Mouse (Mus musculus): ENCODE data around the gene Pik3cg.

Pik3cg gene

DNA sequence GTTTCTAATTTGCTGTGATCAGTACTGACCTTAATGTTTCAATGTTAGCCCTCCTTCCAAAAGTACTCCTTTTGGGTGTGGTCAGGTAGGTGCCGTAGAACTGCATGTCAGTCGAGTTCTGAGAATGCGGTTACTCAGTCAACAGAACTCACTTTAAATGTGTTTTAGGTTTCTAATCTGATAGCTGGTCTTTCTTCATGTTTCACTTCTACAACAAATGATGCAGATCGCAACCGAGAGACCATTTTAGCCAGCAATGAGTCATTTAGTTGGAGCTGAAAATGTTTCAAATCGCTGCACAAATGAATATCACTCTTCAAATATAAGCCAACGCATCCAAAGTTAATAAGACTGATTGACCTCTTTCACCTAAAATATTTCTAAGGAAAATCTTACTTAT lies 6.5 kb downstream of the Pik3cg start:
- no peak for DNase-seq (ENCODE audit: low spot score in 2 of 2)

DNA sequence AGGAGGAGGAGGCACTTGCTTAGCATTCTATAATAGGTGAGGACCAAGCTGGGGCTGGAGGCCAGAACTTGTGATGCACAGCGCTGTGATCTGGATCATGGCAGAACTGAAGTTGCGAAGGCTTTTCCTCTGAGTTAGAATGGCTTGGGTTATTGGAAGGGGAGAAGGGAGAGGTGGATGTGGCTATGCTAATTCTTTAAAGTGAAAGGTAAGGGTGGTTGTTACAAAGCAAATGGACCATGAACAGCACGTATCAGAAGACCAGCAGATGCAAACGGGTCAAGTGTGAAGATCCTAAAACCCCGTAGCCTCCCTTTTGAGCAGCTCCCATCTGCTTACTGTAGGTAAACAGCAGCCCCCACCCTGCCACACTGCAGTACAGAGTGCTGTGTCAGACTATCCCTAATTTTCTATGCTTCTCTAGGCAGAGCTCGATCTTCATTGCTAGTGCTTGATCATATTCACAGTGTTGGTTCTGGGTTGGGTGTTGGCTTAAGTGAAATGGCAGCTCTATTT lies 7.3 kb downstream of the Pik3cg start:
- no peak for DNase-seq (ENCODE audit: low spot score in 2 of 2)

DNA sequence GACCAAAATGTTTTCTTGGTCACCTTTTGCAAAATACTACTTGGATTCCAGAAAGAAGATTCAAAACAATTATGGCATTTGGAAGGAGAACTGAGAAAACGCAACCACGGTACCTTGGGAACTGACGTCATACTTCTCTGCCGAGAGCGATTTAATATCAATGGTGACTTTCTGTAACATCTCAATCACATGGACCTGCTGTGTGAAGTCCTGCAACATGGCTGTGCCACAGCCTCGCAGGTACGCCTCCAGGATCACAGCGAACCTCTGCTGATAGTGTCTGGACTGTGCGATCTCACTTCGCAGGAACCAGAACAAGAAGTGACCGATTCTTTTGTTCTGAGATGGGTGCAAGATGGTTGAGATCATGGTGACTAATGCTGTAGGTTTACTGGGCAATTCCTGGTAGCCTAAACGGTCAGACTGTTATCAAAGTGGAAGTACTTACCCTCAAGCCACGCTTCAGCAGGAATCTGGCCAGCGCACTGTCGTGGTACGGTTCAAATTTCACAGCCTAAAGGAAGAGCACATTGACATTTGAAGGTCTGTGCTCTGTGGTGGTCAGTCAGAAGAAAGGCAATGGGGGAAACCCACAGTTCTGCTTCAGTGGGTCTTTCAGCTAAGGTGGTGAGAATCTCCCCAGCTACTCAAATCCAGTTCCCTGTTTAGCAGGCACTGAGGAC lies 7.9 kb downstream of the Pik3cg start:
- no peak for DNase-seq (ENCODE audit: low spot score in 2 of 2)

DNA sequence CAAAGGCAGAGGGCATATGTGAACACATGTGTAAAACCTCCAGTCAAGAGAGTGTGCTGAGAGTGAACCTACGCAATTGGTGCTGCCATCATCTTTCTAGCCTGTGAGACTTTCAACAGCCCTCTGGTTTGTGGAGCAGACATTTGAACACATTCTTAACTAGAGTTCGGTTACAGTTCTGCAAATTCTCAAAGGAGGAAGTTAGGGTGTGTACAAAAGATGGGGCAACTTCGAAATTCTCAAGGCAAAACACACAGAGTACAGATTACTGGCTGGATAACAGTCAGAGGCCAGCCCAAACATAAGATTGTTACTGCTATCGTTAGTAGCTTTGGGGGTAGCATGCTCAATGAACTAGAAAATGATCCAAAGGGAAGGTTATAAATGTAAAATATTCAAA lies 9.0 kb downstream of the Pik3cg start:
- DNase-seq (ENCODE audit: low spot score in 2 of 2) = no peak

DNA sequence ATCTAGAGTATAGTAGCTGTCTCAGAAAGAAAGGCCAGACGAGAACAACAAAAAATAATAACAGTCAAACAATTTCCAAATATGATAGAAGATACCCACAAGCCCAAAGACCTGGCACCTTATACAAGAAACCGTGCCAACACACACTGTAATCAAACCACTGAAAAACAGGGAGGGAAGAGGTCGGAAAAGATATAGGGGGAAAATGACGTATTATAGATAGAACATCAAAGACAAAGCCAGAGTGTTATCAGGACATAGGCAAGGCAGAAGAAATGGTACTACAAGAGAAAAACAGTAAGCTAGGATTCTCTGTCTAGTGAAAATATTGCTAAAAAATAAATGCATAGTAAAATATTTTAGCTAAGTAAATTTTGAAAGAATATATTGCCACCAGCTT lies 10.4 kb downstream of the Pik3cg start:
- no peak for DNase-seq (ENCODE audit: low spot score in 2 of 2)

DNA sequence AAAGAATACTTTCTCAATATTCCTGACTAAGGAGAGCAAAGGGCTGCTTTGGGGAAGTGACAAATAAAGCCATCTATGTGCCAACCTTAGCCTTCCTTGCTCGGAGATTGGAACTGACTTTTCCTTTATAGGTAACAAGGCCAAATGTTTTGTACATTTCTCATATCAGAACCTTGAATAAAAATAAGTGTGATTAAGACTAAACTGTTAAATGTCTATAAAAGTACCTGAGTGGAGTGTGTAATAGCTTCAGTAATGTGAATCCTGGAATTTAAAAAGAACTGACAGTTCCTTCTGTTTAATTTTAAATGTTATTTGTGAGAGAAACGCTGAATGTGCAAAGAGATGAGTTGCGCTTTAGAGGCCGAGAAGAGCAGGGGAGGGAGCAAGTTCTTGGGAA lies 13.5 kb downstream of the Pik3cg start:
- DNase-seq (ENCODE audit: low spot score in 2 of 2) = no peak

DNA sequence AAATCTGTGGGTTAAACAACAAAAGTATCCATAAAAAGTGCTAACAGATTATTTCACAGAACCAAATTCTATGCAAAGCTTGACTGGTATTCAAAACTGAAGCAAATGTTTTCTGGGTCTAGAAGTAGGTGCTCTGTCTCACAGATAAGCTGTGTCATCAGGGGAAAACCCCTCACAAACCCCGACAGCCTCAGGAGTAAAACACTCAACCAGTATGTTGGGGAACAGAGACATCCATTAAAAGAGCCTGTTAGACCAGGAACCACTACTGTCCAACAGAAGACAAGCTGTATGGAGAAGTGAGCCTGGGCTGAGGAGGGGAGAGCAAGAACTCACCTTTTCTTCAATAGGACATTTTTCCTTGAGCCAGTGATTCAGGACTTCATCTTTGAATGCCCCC lies 14.1 kb downstream of the Pik3cg start:
- no peak for DNase-seq (ENCODE audit: low spot score in 2 of 2)

DNA sequence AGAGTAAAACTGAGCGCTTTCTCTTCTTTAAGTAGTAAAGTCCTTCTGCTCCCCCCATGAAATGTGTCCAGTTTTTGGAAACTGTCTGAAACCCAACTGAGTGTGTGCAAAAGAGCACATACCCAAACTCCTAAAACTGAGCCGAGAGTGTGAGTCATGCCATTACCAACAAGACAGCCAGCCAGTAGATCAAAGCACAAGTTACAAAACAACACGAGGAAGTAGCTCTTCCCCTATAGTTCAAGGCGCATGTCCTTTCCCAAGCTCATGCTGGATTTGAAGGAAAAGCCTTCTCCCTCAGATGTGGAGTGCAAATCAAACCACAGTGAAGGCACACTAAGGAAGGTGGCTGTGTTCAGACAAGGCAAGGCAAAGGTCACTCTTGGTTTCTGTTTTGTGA lies 17.5 kb downstream of the Pik3cg start:
- DNase-seq (ENCODE audit: low spot score in 2 of 2) = no peak

DNA sequence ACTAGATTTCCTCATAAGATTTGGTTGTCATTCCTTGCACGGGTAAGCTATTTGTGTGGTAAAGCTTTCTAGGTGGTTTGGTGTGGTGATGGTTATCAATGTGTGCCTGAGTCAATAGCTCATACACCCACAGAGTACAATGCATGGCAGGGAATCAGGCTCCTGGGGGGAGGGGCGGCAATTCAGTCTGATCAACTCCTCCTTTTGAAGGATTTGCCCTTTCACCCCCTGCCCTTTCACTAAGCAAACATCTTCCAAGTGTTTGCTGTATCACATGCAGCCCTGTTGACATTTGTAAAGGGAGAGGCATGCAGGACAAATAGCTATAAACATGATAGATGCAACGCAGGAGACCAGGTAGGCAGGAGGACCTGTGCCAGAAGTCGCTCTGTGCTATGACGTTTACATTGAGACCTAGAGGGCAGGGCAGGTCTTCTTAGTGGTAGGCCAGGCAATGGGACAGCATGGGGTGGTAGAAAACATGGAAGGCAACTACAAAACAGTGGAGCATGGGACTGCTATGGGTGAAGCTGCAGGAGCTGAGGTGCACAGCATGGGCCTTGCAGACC lies 20.7 kb downstream of the Pik3cg start:
- no peak for DNase-seq (ENCODE audit: low spot score in 2 of 2)

DNA sequence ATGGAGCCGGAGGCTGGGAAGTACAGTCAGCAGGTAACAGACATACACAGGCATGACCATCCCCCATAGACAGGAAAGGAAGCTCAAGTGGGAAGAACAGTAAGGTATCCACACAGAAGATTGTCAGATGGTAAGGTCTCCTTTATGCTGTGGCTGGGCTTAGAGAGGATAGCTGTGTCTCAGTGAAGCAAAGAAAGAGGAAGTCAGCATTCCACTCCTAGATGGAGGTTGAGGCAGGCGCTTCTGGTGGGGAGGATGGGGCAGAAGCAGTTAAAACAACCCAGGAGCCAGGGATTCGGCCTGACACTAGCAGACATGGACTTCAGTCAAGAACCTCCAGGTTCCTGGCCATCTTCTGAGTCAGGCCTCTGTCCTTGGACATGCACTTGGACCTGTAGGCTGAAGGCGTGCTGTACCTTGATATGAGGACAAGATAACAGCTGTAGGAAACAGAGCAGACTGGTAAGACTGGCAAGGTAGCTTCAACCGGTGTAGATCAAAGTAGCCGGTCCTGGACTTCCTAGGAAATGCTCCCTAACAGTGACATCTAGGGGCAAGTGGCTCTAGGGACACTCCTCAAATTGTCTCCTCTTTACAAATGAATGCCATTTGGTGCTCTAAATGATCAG lies 21.7 kb downstream of the Pik3cg start:
- no peak for DNase-seq (ENCODE audit: low spot score in 2 of 2)

DNA sequence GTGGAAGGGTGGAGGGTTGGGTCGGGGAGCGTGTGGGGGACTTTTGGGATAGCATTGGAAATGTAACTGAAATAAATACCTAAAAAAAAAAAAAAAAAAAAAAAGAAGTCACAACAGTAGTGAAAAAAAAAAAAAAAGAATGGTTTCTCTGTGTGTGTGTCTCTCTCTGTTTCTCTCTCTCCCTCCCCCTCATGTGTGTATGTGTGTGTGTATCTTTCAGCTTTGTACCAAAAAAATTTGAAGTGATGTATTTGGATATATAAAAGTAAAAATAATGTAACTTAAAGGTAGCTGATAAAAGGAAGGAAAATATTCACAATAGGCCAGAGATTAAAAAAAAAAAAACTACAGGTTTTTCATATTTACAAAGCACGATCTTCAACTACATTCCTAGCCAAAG lies 23.6 kb downstream of the Pik3cg start:
- no peak for DNase-seq (ENCODE audit: low spot score in 2 of 2)

DNA sequence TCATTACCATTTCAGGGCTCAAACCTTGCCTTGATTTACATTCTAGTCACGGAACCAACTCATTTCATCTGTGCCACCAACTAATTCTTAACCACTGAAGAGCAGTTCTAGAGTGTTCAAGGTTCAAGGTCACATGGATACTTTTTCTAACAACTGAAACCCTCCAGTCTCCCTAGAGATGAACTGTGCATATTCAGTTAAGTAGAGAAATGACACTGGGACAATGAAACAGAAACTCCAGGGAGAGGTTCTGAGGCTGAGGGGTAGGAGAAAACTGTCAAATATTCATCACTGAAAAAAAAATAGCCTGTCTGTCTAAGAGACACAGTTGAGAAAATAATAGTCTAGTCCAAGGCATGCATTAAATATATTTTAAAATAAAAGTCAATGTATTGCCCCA lies 24.9 kb downstream of the Pik3cg start:
- no peak for DNase-seq (ENCODE audit: low spot score in 2 of 2)

DNA sequence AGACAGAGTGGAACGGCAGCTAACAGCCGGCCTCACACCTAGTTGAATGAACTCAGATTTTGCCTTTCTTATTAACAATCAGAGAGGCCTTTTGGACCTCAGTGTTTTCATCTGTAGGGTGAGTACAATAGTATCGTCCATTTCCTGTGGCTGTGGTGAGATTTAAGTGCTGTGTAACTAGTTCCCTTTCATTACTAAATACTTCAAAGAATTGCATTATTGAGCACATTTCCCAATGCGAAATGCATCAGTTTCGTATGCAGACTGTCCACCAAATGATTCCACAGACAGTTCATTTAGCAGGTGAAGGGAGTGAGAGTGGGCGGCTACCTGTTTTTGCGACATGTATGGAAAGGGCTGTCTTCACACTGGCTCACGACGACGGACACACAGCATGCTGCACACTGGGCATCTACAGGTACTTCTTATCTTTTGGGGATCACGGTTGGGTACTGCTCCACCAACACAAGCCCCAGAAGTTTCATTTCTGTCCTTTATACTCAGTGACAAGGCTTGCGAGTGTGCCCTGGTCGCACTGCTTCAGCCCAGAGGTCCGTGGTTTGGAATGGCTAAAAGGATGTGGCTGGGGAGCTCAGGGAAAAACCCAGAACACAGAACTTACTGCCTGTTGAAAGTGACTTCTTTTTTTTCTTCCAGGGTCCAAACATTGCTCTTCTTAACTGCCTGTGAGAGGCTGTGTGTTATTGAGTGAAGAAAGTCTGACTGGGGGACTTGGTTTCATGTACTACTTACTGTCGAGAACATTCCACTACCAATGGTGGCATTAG lies 25.6 kb downstream of the Pik3cg start:
- DNase-seq (ENCODE audit: low spot score in 2 of 2) = no peak

DNA sequence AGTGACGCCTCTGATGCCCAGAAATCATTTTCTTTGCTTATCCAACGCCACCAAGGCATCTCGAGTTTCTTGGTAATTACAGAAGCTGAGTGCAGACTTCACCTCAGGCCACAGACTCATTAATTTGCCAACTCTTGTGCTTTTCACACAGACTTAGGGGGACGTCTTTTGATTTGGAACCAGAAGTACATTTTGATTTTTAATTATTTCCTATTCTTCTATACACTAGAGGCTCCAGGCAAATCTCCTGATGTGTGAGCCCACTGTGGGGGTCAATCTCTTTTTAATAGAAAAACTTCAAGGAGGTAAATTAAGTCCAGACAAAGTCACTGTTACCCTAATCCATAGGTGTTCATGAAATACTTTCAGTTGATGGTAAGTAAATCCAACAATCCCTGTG lies 26.6 kb downstream of the Pik3cg start:
- DNase-seq (ENCODE audit: low spot score in 2 of 2) = no peak

DNA sequence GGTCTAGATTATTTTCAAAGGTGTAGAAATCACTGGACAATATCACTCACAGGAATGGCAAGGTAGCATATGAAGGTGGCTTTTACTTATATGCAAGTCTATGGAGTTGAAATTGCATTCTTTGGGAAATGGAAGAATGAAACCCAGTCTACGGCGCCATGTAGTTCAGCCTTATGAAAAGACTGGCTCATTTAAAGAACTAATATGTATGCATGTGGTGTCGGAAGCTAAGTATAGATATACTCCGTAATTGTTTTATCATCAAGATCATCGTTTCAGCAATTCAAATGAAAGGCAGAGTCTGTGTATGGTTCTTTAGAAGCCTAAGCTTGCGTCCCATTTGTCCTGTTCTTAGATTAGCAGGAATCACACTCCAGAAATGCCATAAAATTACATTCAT lies 34.0 kb downstream of the Pik3cg start:
- no peak for DNase-seq (ENCODE audit: low spot score in 2 of 2)

DNA sequence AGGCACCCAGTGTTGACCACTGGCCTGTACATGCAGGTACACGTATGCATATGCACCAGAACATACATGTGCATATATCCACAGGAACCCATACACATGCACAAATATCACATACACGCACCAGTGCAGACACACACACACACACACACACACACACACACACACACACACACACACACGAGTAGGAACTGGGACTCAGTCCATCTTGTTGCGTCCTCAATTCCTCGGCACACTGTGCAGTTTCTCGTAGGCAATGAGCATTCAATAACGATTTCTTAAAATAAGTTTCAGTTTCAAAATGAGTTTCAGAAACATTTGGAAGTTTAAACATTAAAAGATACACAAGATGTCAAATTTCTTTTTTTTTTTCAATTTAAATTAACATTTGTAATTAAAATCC lies 35.6 kb downstream of the Pik3cg start:
- DNase-seq (ENCODE audit: low spot score in 2 of 2) = no peak

DNA sequence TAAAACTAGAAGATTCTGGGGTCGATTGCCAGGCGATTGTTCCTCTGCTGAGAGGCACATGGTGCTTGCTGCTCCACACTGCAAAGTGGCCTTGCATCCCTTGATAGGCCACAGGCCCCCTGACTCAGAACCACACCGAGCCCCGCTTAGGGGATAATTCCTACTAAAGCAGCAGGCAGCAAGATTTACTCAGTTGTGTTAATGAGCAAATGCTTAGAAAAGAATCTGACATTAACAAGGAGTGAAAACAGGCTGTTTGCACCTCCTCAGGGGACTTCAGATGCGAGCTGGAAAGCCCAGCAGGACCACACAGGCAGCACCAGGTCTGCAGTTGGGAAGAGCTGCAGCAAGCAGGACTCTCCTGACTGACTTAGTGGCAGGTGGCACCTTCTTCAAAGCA lies 39.3 kb downstream of the Pik3cg start:
- no peak for DNase-seq (ENCODE audit: low spot score in 2 of 2)

DNA sequence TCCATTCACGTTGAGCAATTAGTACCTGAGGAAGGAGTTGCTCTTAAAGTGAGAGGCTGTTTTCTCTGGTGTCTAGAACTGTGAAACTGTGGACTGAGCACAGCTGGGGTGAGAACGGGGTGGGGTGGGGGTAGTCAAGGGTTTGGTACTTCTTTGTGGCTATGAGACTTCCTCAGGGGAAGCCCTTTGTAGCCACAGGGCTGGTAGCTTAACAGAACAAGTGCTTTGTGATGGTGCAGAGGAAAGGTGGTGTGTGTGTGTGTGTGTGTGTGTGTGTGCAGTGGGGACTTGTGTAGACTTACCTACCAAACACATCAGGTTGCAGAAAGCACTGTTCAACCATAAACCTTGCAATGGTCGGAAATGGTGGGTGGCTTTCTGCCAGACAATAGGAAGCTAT lies 39.7 kb downstream of the Pik3cg start:
- DNase-seq (ENCODE audit: low spot score in 2 of 2) = no peak

DNA sequence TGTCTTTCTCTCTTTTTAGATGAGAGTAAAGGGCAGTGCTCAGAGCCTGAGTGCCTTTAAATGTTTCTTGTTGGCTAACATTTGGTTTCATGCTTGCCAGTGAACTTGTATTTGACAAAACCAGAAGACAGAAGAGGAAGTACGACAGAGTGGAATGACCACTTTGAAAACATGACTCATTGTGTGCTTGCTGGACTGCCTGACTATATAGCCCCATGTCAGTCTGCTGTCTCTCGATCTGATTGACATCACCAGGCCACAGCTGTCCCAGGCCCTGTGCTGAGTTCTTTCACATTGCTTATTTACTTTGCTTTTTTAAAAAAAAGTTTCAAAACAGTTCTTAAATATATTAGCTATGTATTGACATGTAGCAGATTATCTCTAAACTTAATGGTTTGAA lies 44.8 kb downstream of the Pik3cg start:
- no peak for DNase-seq (ENCODE audit: low spot score in 2 of 2)

DNA sequence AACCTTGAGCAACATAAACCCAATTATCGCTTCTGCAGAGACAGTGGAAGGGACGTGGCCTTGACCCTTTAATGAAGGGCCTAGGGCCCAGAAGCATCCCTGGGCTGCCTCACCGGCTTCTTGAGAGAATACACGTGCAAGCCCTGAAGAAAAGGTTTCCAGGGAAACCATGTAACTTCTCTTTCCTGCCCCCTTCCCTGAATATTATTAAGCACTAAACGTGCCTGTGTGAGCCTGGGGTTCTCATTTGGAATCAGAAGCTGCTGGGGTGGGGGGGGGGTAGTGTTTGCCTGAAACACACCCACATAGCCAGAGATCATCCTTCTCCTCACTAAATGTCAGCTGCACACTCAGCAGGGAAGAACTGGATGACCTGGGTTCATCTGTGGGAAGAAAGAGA lies 49.7 kb downstream of the Pik3cg start:
- DNase-seq (ENCODE audit: low spot score in 2 of 2) = no peak

DNA sequence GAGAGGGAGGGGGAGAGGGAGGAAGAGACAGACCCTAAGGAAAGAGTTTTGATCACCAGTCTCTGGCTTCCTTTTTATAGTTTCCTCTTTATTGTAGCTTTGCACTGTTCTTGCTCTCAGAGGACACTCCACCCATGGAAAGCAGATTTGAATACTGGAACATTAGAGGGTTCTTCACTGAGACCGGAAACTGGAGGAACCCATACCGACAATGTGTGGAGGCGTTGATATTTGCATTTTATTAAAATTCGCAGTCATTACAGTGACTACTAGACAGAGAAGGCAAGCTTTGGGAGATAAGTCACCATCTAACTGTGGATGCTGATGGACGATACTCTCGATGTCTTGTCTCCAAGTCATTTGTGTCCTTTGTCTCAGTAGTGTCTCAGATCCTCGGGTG lies 61.9 kb downstream of the Pik3cg start:
- DNase-seq (ENCODE audit: low spot score in 2 of 2) = no peak

DNA sequence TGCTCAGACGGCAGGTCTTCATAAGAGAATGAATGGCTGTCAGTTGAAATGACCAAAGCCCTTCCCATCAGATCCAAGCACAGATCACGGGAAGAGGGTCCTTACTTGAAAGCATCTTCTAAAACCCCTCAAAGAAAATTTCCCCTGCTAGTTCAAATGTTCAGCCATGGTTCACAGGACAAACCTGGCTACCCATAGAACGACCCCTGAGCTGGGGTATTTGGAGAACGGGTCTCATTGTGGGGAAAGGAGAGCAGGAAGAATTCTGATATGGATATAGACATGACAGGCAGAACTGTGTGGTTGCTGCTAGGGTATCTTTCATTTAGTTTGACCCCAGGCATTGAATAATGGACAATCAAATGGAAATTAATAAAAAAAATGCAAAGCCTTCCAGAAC lies 62.8 kb downstream of the Pik3cg start:
- DNase-seq (ENCODE audit: low spot score in 2 of 2) = no peak

DNA sequence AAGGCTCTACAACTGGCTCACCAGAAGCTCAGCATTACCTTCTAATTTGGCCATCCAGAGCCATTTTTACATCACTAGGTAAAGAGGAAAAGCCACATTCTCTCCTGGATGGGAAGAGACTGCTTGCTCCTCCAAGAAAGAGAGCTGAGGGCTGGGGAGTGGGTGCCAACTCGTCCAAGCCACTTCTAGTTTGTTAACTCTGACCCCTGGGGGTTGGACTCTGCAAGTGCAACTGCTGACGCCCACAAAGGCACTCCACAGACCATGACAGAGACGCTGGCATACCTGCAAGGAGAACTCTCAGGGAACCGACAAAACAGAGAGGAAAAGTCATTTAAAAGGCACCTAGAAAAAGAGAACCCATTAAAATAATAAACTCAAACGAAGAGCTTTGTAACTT lies 63.9 kb downstream of the Pik3cg start:
- peak; percentile 38 to 66 for DNase-seq (ENCODE audit: low spot score in 2 of 2)
